Mouse (Mus musculus): Measurements from ENCODE around the gene Ogg1.

- TF ChIP-seq CTCF (conservative IDR thresholded peaks at IDR 0.05; ENCODE audit: low read length) (no peak), POU5F1 (IDR thresholded peaks at IDR 0.05; ENCODE audit: borderline replicate concordance, low read length) (no peak)
Measured at GRCm38 (mm10) chr6:113283500-113283899, 43.3 kb upstream of the Ogg1 start.

All from E14TG2a.4 (cell line).